Mouse (Mus musculus): ENCODE measurements around the gene Pten. TPM values are rescaled to one million over a fixed set of nuclear protein-coding genes. Genes with fewer than 3 reads are reported as not detected.
"Not testable (repeated sequence)": the region's sequence is repeated elsewhere in the genome, so short reads cannot be mapped to it uniquely, and the experiment has no call there.

Pten gene
- polyA plus RNA-seq, 1 experiment: 64.6 TPM

GRCm38 (mm10) chr19:32804703-32805102 lies 47.4 kb downstream of the Pten start:
- no peak for DNase-seq (ENCODE audit: extremely low spot score in 1 of 2, low spot score in 1 of 2)

GRCm38 (mm10) chr19:32807610-32808009 lies 50.3 kb downstream of the Pten start:
- no peak for DNase-seq (ENCODE audit: extremely low spot score in 1 of 2, low spot score in 1 of 2)

GRCm38 (mm10) chr19:32808690-32809089 lies 51.4 kb downstream of the Pten start:
- DNase-seq (ENCODE audit: extremely low spot score in 1 of 2, low spot score in 1 of 2): no peak

- DNase-seq (ENCODE audit: extremely low spot score in 1 of 2, low spot score in 1 of 2): no peak
Observed at GRCm38 (mm10) chr19:32809117-32809516, 51.8 kb downstream of the Pten start.

- DNase-seq (ENCODE audit: extremely low spot score in 1 of 2, low spot score in 1 of 2): peak in 1 of 2 experiments; percentile 19
Observed at GRCm38 (mm10) chr19:32818759-32819158, 61.5 kb downstream of the Pten start.

GRCm38 (mm10) chr19:32822959-32823358 lies 65.7 kb downstream of the Pten start:
- DNase-seq (ENCODE audit: extremely low spot score in 1 of 2, low spot score in 1 of 2): not testable (repeated sequence)

GRCm38 (mm10) chr19:32826616-32827015 lies 69.3 kb downstream of the Pten start:
- DNase-seq (ENCODE audit: extremely low spot score in 1 of 2, low spot score in 1 of 2): no peak

GRCm38 (mm10) chr19:32829871-32830270 lies 72.6 kb downstream of the Pten start:
- DNase-seq (ENCODE audit: extremely low spot score in 1 of 2, low spot score in 1 of 2): no peak

- DNase-seq (ENCODE audit: extremely low spot score in 1 of 2, low spot score in 1 of 2): no peak
Observed at GRCm38 (mm10) chr19:32831286-32831685, 74.0 kb downstream of the Pten start.

- no peak for DNase-seq (ENCODE audit: extremely low spot score in 1 of 2, low spot score in 1 of 2)
Observed at GRCm38 (mm10) chr19:32840491-32840890, 83.2 kb downstream of the Pten start.

- DNase-seq (ENCODE audit: extremely low spot score in 1 of 2, low spot score in 1 of 2): no peak
Observed at GRCm38 (mm10) chr19:32844486-32844885, 87.2 kb downstream of the Pten start.

GRCm38 (mm10) chr19:32848041-32848440 lies 90.7 kb downstream of the Pten start:
- DNase-seq (ENCODE audit: extremely low spot score in 1 of 2, low spot score in 1 of 2): no peak

GRCm38 (mm10) chr19:32852306-32852705 lies 95.0 kb downstream of the Pten start:
- DNase-seq (ENCODE audit: extremely low spot score in 1 of 2, low spot score in 1 of 2): no peak

GRCm38 (mm10) chr19:32861675-32862575 lies 104.6 kb downstream of the Pten start:
- DNase-seq (ENCODE audit: extremely low spot score in 1 of 2, low spot score in 1 of 2): no peak

GRCm38 (mm10) chr19:32866765-32867164 lies 109.5 kb downstream of the Pten start:
- no peak for DNase-seq (ENCODE audit: extremely low spot score in 1 of 2, low spot score in 1 of 2)

GRCm38 (mm10) chr19:32867181-32867897 lies 110.0 kb downstream of the Pten start:
- no peak for DNase-seq (ENCODE audit: extremely low spot score in 1 of 2, low spot score in 1 of 2)

- DNase-seq (ENCODE audit: extremely low spot score in 1 of 2, low spot score in 1 of 2): no peak
Observed at GRCm38 (mm10) chr19:32868560-32868959, 111.3 kb downstream of the Pten start.

GRCm38 (mm10) chr19:32869053-32869680 lies 111.9 kb downstream of the Pten start:
- no peak for DNase-seq (ENCODE audit: extremely low spot score in 1 of 2, low spot score in 1 of 2)

GRCm38 (mm10) chr19:32873904-32874637 lies 116.8 kb downstream of the Pten start:
- no peak for DNase-seq (ENCODE audit: extremely low spot score in 1 of 2, low spot score in 1 of 2)
